Mouse (Mus musculus) hindbrain, postnatal 0 days (tissue): ENCODE measurements at regions not wholly inside any gene's neighbourhood (a gene's known extent, or its start where the extent isn't known, plus 50 kb on each side); places are given as distances from the start of the nearest gene placed in this dataset.
A peak's percentile ranks its signal among the peaks of the same experiment; 100 is the strongest.
"Not testable (repeated sequence)": the region's sequence is repeated elsewhere in the genome, so short reads cannot be mapped to it uniquely, and the experiment has no call there.

Experiments
- ATAC-seq: fragments of 200-750 bp; cut with Nextera tagmentation; 2 replicates; pipeline ENCODE4 v1.8.0; 2017; ENCODE audit warnings: mild to moderate bottlenecking, moderate TSS enrichment, moderate library complexity
- DNase-seq: peaks from one replicate; pipeline ENCODE4 v3.0.0-alpha.2; 2015; ENCODE audit warnings: low spot score
- H3K27ac ChIP-seq: fragments of 300-500 bp; sonication (generic); 2 replicates; pipeline ENCODE4 v1.5.1; 2014; ENCODE audit warnings: mild to moderate bottlenecking
- H3K27me3 ChIP-seq: fragments of 300-500 bp; sonication (generic); 2 replicates; pipeline ENCODE4 v1.6.1; 2014; ENCODE audit warnings: low read length, mixed read lengths; ENCODE audit not compliant: insufficient read depth
- H3K36me3 ChIP-seq: fragments of 300-500 bp; sonication (generic); 2 replicates; pipeline ENCODE4 v1.6.1; 2014; ENCODE audit warnings: low read length, mixed read lengths; ENCODE audit not compliant: insufficient read depth
- H3K4me1 ChIP-seq: fragments of 300-500 bp; sonication (generic); 2 replicates; pipeline ENCODE4 v1.6.1; 2014; ENCODE audit warnings: antibody characterized with exemption, low read length, mixed read lengths; ENCODE audit not compliant: insufficient read depth
- H3K4me2 ChIP-seq: fragments of 300-500 bp; sonication (generic); 2 replicates; pipeline ENCODE4 v1.6.1; 2014; ENCODE audit warnings: low read depth, mild to moderate bottlenecking, low read length, moderate library complexity, mixed read lengths
- H3K4me3 ChIP-seq: fragments of 300-500 bp; sonication (generic); 2 replicates; pipeline ENCODE4 v1.5.1; 2014; ENCODE audit warnings: low read length
- H3K9ac ChIP-seq: fragments of 300-500 bp; sonication (generic); replicated peaks from 2 replicates; pipeline ENCODE4 v1.6.1; 2014; ENCODE audit warnings: mild to moderate bottlenecking, low read length, moderate library complexity, mixed read lengths
- H3K9me3 ChIP-seq: fragments of 300-500 bp; sonication (generic); 2 replicates; pipeline ENCODE4 v1.6.1; 2016; ENCODE audit warnings: low read length, mixed read lengths
- CTCF ChIP-seq: IDR thresholded peaks from 2 replicates; pipeline ENCODE4 v1.5.1; 2016; ENCODE audit warnings: antibody characterized with exemption, control low read depth, low read depth
- WGBS: fragments of 180-500 bp; shearing (Covaris S2); extraction: QIAGEN DNeasy Blood & Tissue Kit; methylation state at CpG from one replicate; pipeline ENCODE4 v1.1.7; 2014; 5-methylcytosine and 5-hydroxymethylcytosine counted together

- Histone ChIP-seq H3K4me2 (no peak overlapping the region), H3K9me3 (no peaks in the 10 kb centered on the region), H3K36me3 (no peaks in the 10 kb centered on the region), H3K4me1 (no peaks in the 10 kb centered on the region), H3K27me3 (no peaks in the 10 kb centered on the region), H3K4me3 (no peak overlapping the region), H3K9ac (no peak overlapping the region), H3K27ac (no peak overlapping the region)
- WGBS, result 94% methylated on average over 6 of the region's 6 CpGs
- TF ChIP-seq CTCF, result no peak
- ATAC-seq (no peak), DNase-seq (no peak)
Observed at GRCm38 (mm10) chr10:111626009-111626408, 119.9 kb downstream of the Phlda1 start.

GRCm38 (mm10) chr10:111636283-111636682, 130.2 kb downstream of the Phlda1 start:
- Histone ChIP-seq H3K9ac (no peak overlapping the region), H3K4me3 (no peak overlapping the region), H3K27ac (no peak overlapping the region), H3K27me3 (no peaks in the 10 kb centered on the region), H3K4me2 (no peak overlapping the region), H3K36me3 (no peaks in the 10 kb centered on the region), H3K4me1 (no peaks in the 10 kb centered on the region), H3K9me3 (no peaks in the 10 kb centered on the region)
- ATAC-seq, result no peak
- peak; percentile 26; the same call in 1 of the 2 replicates for TF ChIP-seq CTCF
- DNase-seq, result no peak
- WGBS, result 65% methylated on average over 14 of the region's 14 CpGs

- ATAC-seq, result no peak
- Histone ChIP-seq H3K4me2 (no peak overlapping the region), H3K27me3 (no peaks in the 10 kb centered on the region), H3K4me1 (no peaks in the 10 kb centered on the region), H3K36me3 (no peaks in the 10 kb centered on the region), H3K9me3 (no peaks in the 10 kb centered on the region), H3K27ac (no peak overlapping the region), H3K9ac (no peak overlapping the region), H3K4me3 (no peak overlapping the region)
- DNase-seq, result no peak
- 86% methylated on average over 12 of the region's 12 CpGs for WGBS
- TF ChIP-seq CTCF, result no peak
Observed at GRCm38 (mm10) chr10:111637084-111637735, 131.1 kb downstream of the Phlda1 start.

- TF ChIP-seq CTCF, result no peak
- Histone ChIP-seq H3K27me3 (no peaks in the 10 kb centered on the region), H3K9me3 (no peaks in the 10 kb centered on the region), H3K36me3 (no peaks in the 10 kb centered on the region), H3K4me3 (no peak overlapping the region), H3K4me2 (no peak overlapping the region), H3K27ac (no peak overlapping the region), H3K4me1 (no peaks in the 10 kb centered on the region), H3K9ac (no peak overlapping the region)
- no peak for DNase-seq
- ATAC-seq, result no peak
- WGBS, result 97% methylated on average over 7 of the region's 7 CpGs
Observed at GRCm38 (mm10) chr10:111639866-111640265, 133.8 kb downstream of the Phlda1 start.

- TF ChIP-seq CTCF, result no peak
- no peaks in the 10 kb centered on the region for H3K4me1 ChIP-seq
- WGBS, result 68% methylated on average over 2 of the region's 2 CpGs
- no peaks in the 10 kb centered on the region for H3K27me3 ChIP-seq
- no peak overlapping the region for H3K9ac ChIP-seq
- ATAC-seq (no peak), DNase-seq (no peak)
- no peaks in the 10 kb centered on the region for H3K36me3 ChIP-seq
- H3K4me3 ChIP-seq, result no peak overlapping the region
- no peak overlapping the region for H3K4me2 ChIP-seq
- H3K9me3 ChIP-seq, result no peaks in the 10 kb centered on the region
- no peak overlapping the region for H3K27ac ChIP-seq
Observed at GRCm38 (mm10) chr10:111642683-111643082, 136.6 kb downstream of the Phlda1 start.

GRCm38 (mm10) chr10:111653773-111654172, 147.7 kb downstream of the Phlda1 start:
- DNase-seq, H3K4me1 ChIP-seq, H3K4me2 ChIP-seq, H3K9me3 ChIP-seq, H3K9ac ChIP-seq, H3K36me3 ChIP-seq, H3K27ac ChIP-seq, H3K27me3 ChIP-seq, H3K4me3 ChIP-seq, ATAC-seq: not testable (repeated sequence)
- 72% methylated on average over 2 of the region's 2 CpGs for WGBS

GRCm38 (mm10) chr10:111654364-111655226, 148.5 kb downstream of the Phlda1 start:
- no peak for TF ChIP-seq CTCF
- WGBS, result 49% methylated on average over 22 of the region's 22 CpGs
- H3K36me3 ChIP-seq, result no peaks in the 10 kb centered on the region
- 0 out of 2 replicates have a peak, but pooled peaks have one; percentile 24 for ATAC-seq
- H3K4me1 ChIP-seq, result 0 out of 2 replicates have a peak, but pooled peaks cover 3% of the 10 kb centered on the region
- no peak overlapping the region for H3K27ac ChIP-seq
- no peaks in the 10 kb centered on the region for H3K9me3 ChIP-seq
- H3K4me2 ChIP-seq, result 0 out of 2 replicates have a peak overlapping the region, but pooled peaks have one; percentile 7
- H3K9ac ChIP-seq, result no peak overlapping the region
- no peak for DNase-seq
- H3K27me3 ChIP-seq, result no peaks in the 10 kb centered on the region
- H3K4me3 ChIP-seq, result no peak overlapping the region
